Mouse (Mus musculus) spleen, postnatal 36 days (tissue): ENCODE measurements around the gene Wnt9b.

Experiments
- DNase-seq, 2 experiments: peaks; one replicate each; pipeline ENCODE4 v3.0.0; 2022; ENCODE audit warnings: low spot score in 2 of 2, mixed read lengths in 1 of 2

Wnt9b gene

GRCm38 (mm10) chr11:103732306-103732705 is 17.3 kb downstream of the Wnt9b start:
- DNase-seq: no peak

GRCm38 (mm10) chr11:103731594-103731993 is 18.0 kb downstream of the Wnt9b start:
- no peak for DNase-seq

GRCm38 (mm10) chr11:103729282-103729985 is 20.2 kb downstream of the Wnt9b start:
- no peak for DNase-seq

- no peak for DNase-seq
These were observed 25.3 kb downstream of the Wnt9b start for GRCm38 (mm10) chr11:103724331-103724771.

GRCm38 (mm10) chr11:103722040-103722481 is 27.6 kb downstream of the Wnt9b start:
- no peak for DNase-seq

GRCm38 (mm10) chr11:103721468-103722039 is 28.1 kb downstream of the Wnt9b start:
- no peak for DNase-seq

- DNase-seq: no peak
These were observed 30.2 kb downstream of the Wnt9b start for GRCm38 (mm10) chr11:103719436-103719835.

- DNase-seq: no peak
These were observed 32.6 kb downstream of the Wnt9b start for GRCm38 (mm10) chr11:103716971-103717370.

- DNase-seq: no peak
These were observed 35.5 kb downstream of the Wnt9b start for GRCm38 (mm10) chr11:103714074-103714473.

- DNase-seq: no peak
These were observed 37.6 kb downstream of the Wnt9b start for GRCm38 (mm10) chr11:103711851-103712587.

GRCm38 (mm10) chr11:103709982-103710381 is 39.6 kb downstream of the Wnt9b start:
- no peak for DNase-seq

GRCm38 (mm10) chr11:103707005-103707404 is 42.6 kb downstream of the Wnt9b start:
- DNase-seq: peak; percentile 6 to 7

- DNase-seq: no peak
These were observed 51.4 kb downstream of the Wnt9b start for GRCm38 (mm10) chr11:103698226-103698625.

GRCm38 (mm10) chr11:103697565-103698176 is 52.0 kb downstream of the Wnt9b start, which contains the start of gene Gosr2:
Gosr2 (minus strand) TSS chr11:103697898.
- DNase-seq: peak; percentile 88 to 89

- DNase-seq: no peak
These were observed 52.6 kb downstream of the Wnt9b start for GRCm38 (mm10) chr11:103696851-103697564.

GRCm38 (mm10) chr11:103693241-103693640 is 56.4 kb downstream of the Wnt9b start:
- no peak for DNase-seq

GRCm38 (mm10) chr11:103691036-103691435 is 58.6 kb downstream of the Wnt9b start:
- no peak for DNase-seq

- DNase-seq: no peak
These were observed 60.6 kb downstream of the Wnt9b start for GRCm38 (mm10) chr11:103688980-103689378.

- DNase-seq: peak; percentile 8 to 20
These were observed 61.2 kb downstream of the Wnt9b start for GRCm38 (mm10) chr11:103688271-103688979.

- no peak for DNase-seq
These were observed 62.9 kb downstream of the Wnt9b start for GRCm38 (mm10) chr11:103686706-103687105.

- no peak for DNase-seq
These were observed 64.3 kb downstream of the Wnt9b start for GRCm38 (mm10) chr11:103685261-103685736.
